Mouse (Mus musculus): ENCODE results near the gene Ccm2.

DNA sequence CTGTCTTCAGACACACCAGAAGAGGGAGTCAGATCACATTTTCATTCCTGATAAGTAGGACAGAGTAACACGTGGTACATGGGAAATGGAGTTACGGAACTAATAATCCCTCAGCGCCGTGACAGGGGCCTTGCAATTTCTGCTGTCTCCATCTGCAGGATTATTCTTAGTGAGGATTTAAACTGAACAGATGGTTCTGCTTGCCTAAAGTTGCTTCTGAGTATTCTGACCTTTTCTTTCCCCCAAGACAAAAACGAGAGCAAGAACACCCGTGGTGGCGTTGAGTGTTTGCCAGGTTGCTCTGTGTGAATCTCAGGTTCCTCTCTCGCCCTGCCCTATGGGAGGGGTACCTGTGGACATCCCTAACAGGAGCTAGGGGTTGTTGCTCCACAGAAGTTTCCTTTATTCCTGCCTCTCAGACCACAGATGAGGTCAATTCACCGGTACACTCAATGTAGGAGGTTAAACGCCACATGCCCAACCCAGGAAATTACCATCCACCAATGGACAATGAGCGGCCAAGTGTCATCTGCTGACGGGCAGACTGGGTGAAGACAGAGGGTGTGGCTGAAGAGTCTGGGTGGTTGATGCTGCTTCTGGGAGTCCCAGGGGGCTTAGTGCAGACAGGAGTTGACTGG, 49.3 kb upstream of the Ccm2 start:
- TF ChIP-seq POLR2A (IDR thresholded peaks at IDR 0.05; ENCODE audit: control insufficient read depth, extremely low read depth, insufficient read depth, low read length, poor library complexity) (no peak), CTCF (IDR thresholded peaks at IDR 0.05; ENCODE audit: borderline replicate concordance, control insufficient read depth, extremely low read depth, insufficient read depth, low read length, poor library complexity) (no peak)
